Mouse (Mus musculus) left cerebral cortex, postnatal 4 days (tissue): ENCODE results near the gene Gli2. TPM values are rescaled to one million over a fixed set of nuclear protein-coding genes. Genes with fewer than 3 reads are reported as not detected.

Source experiments
- DNase-seq: peaks from one replicate; pipeline ENCODE4 v3.0.0-alpha.2; 2022
- intact Hi-C: fragments of 180-260 bp; cut with DNase I; formaldehyde crosslinking; loops from one replicate; pipeline ENCODE4 v1.15.1; 2025
- microRNA-seq: library from miRNA; unstranded; fragments of <30 nt; microRNA quantifications from one replicate; pipeline ENCODE4 v1.2.0, GENCODE M21; 2022
- total RNA-seq, 2 experiments: library from RNA; stranded (reverse); gene quantifications; 2 replicates each; pipeline ENCODE4 v1.2.3; 2021

The Gli2 gene
- total RNA-seq, 2 experiments from 2014 or later = 2.9 to 3.3 TPM

DNA sequence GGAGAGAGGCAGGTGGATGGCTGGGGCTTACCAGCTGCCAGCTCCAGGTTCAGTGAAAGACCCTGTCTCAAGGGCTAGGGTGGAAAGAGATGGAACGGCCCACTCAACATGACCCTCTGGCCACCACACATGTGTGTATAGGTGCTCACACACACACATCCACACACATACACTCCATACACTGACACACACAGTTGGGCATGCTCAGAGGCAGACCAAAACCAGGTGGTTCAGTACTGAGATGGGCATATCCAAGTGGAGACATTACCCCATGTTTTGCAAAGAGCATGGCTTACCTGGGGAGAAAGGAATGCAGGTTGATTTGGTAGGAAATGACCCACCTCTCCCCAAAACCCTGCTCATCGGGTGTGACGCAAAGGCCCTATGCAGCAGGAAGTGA lies 228.4 kb downstream of the Gli2 start:
- no peak for DNase-seq

DNA sequence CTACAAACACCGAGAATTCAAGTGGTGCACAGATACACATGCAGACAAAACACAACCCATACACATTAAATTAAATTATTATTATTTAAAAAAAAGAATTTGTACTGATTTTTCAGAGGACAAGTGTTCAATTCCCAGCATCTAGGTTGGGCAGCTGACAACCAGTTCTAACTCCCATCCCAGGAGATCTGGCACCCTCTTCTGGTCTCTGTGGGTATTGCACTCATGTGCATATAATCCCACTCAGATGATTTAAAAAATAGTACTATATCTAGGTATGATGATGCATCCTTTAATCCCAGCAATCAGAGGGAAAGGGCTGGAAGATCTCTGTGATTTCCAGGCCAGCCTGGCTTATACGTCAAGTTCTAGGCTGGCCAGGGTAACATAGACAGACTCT lies 231.2 kb downstream of the Gli2 start:
- intact Hi-C loops = no loop called here

More for the DNA sequence above, 228.4 kb downstream of the Gli2 start:
- intact Hi-C loops = no loop called here

DNA sequence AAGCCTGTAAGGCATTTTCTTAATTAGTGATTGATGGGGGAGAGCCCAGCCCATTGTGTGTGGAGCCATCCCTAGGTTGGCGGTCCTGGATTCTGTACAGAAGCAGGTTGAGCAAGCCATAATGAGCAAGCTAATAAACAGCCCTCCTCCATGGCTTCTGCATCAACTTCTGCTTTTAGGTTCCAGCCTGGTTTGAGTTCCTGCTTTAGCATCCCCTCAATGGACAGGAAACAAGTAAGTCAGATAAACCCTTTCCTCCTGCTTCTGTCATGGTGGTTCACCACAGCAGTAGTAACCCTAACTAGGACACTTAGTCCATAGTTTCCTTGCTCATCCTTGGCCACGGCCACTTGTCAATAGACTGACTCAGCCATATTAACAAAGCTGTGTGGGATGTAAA lies 238.4 kb downstream of the Gli2 start:
- no peak for DNase-seq
- intact Hi-C loops = no loop called here

More for the DNA sequence above, 231.2 kb downstream of the Gli2 start:
- no peak for DNase-seq

DNA sequence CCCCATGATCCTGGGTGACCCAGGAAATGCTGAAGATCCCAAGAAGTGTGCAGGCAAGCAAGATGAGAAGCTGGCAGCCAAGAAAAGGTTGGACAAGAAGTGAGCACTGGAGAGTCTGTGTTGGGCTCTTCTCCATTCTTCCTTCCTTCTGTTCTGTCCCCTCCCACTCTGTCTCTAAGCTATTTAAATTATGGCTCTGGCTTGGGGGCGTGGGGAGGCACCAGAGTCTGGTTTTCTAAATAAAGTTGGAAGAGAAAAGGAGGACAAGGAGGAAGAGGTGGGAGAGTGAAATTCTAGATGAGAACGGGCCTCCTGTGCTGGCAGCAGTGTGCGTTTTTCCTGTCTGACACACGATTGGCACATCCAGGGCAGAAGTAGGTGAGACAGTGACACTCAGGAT lies 243.1 kb downstream of the Gli2 start:
- DNase-seq = no peak
- intact Hi-C loops = no loop called here

DNA sequence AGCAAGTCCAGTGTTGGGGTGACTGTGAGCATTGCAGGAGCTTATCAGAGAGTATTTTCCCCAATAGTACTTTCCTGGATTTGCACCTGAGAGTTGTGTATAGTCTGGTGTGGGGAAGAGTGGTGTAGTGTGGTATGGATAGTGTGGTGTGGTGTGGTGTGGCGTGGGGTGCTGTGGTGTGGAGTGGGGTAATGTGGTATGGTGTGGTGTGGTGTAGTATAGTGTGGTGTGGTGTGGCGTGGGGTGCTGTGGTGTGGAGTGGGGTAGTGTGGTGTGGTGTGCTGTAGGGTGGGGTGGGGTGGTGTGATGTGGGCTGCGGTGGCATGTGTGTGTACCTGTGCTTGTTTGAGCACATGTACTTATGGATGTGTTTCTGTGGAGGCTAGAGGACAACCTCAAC lies 246.7 kb downstream of the Gli2 start:
- DNase-seq = no peak
- intact Hi-C loops = no loop called here

DNA sequence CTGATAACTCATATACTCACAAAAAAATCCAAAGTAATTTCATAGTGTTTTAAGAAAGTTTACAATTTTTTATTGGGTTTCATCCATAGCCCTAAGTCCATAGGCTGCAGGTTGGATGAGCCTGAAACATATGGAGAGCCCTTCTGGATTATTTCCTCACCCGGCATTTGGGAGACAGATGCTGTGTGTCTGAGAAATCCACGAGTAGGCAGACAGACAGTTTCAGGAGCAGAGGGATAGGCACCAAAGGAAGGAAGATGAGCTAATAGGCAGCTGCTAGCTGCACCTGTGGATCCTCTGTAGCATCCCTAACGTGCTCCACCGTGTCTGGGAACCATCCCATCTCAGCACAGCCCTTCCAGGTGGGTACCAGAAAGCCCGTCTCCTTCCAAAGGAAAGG lies 251.3 kb downstream of the Gli2 start:
- intact Hi-C loops = no loop called here
- DNase-seq = no peak

DNA sequence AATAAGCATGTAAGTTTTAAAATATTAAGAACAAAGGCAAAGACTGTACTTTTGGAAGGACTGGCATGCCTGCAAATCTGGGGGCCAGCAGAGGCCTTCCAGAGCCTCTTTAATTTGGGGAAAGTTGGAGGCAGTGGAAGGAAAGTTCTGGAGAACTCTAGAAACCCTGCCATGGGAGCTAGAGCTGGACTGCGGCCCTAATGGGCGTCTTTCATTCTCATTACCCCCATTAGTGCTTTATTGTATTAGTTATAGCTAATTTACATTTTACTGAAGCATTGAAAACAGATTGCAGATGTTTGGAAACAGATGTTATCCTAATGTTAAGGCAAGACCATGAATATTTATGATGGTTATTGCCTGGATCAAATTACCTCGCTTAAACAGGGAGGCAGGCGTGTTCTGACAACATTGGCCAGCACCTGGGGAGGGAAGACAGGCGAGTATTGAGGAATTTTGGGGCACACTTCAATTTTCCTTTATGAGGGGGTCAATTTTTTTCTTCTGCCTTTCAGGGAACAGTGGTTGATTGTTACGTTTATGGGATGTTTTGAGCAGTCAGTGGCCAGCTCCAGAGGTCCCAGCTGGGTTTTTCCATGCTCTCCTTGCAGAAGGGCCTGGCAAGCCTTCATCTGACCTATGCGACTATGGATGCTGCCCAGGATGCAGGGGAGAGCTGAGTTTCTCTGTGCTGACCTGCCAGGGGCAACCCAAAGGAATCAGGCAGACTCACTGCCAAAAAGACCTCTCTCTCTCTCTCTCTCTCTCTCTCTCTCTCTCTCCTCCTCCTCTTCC lies 253.9 kb downstream of the Gli2 start:
- intact Hi-C loops = no loop called here
- DNase-seq = no peak

DNA sequence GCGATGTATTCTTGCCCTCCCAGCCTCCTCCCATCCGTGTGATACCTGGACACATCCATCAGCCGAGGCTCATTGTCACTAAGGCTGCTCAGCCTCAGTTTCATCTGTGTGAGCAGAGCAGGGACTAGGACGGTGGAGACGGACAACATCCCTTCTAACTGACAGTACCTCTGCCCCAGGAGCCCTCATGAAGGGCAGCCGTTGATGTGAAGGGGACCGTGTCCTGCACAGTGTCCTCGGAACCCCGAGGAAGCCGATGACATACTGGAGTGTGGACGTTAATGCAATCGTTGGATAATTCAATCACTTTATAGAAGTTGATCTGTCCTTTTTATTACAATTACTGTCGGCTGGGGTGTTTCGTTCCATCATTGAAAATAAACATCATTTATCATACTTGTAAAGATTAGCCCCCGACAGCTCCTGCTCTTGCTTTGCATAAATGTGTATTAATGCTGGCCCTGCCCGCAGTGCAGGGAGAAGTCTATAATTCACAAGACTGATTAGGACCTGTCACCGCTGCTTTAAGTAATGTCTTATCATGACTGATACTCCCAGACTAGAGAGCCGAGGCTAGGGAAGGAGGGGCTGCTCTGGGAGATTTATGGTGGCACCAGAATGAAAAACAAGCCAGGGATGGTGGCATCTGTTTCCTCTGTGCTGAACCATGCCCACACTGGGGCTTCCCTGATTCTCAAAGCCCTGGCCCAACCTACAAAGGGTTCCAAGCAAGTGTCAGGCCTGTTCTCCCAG lies 257.8 kb downstream of the Gli2 start:
- DNase-seq = no peak

DNA sequence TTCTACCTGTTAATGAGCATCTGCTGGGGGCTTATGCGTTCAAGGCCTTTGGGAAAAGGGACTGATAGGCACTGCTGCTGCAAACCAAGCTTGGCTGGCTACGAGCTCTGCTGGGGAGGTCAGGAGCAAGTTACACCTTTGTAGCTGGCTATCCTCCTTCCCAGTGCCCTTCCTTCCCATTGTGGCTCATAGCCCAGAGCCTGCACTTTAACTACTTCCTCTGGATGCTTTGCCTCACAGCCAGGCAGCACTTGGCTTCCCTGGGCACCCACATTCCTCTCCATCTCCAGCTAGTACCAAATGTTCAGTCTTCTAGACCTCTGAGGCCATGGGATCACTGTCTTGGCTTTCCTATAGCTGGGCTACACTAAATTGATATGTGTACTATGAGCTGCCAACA lies 263.5 kb downstream of the Gli2 start:
- DNase-seq = no peak
- intact Hi-C loops = no loop called here

More for the DNA sequence above, 257.8 kb downstream of the Gli2 start:
- intact Hi-C loops = no loop called here

DNA sequence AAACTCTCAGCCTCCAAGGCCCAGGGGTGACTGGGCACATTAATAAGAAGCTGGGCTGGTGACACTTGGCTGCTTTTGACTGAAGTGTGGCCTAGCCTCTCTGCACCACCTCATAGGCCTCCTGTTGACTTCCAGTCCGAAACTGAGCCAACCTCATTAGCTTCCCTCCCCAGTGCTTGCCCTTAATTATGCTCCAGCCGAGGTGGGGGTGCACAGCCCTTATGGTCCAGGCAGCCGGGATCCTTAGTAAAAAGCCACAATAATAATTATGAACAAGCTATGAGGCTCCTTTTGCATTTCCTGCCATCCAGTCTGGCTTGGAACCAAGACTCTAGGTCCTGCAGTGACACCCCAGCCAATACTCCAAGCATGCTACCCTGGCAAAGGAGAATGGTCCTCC lies 264.0 kb downstream of the Gli2 start:
- peak; percentile 84 for DNase-seq
- intact Hi-C loops = no loop called here

DNA sequence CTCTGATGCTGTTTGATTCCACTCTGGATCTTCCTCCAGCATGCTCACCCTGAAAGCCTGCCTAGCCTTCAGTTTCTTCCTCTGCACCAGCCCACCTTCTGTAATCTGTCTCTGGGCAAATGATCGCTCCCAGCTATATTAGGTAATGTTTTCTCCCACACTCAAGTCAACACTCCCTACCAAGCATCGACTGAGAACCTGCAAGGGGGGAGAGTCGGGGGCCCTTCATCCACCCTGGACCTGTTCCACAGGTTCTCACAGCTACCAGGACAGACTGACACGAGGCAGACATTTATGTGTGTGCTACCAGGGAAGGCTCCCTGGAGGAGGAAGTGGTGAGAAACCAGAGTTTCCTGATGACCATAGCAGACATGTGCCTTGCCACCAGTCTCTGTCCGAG lies 264.6 kb downstream of the Gli2 start:
- intact Hi-C loops = no loop called here
- no peak for DNase-seq

DNA sequence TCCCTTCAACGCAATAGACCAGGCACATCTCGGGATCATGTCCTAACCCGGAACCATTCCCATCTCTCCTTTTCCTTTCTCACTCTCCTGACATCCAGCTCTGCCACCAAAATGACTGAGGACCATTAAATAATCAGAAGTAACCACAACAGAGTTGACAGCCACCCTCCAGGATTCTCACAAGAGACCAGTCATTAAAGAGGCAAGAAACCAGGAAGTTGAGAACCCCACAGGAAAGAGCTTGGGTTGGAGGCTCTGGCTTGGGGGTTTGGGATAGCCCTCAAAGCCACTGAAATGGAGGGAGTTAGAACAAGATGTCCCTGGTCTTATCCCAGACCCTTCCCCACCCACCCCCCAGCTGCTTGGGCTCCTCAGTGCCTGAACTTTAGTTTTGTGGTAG lies 265.9 kb downstream of the Gli2 start:
- DNase-seq = no peak
- intact Hi-C loops = no loop called here

Small RNA genes lying within 50 kb of the gene (microRNA-seq; reads per million reads assigned to microRNA genes)
- not detected for gene Mir6346
